Mouse (Mus musculus) liver, embryonic 11.5 days (tissue): ENCODE data around the gene Sirpa. TPM values are rescaled to one million over a fixed set of nuclear protein-coding genes. Genes with fewer than 3 reads are reported as not detected.
A peak's percentile ranks its signal among the peaks of the same experiment; 100 is the strongest.

Experiments used
- ATAC-seq: fragments of 200-750 bp; cut with Nextera tagmentation; replicated peaks from 2 replicates; pipeline ENCODE4 v1.8.0; 2017; ENCODE audit warnings: moderate number of reproducible peaks, mild to moderate bottlenecking, moderate TSS enrichment, moderate library complexity; ENCODE audit not compliant: low FRiP score
- DNase-seq: peaks from one replicate; pipeline ENCODE4 v3.0.0-alpha.2; 2017; ENCODE audit warnings: low spot score
- H3K27ac ChIP-seq: fragments of 300-500 bp; sonication (generic); 2 replicates; pipeline ENCODE4 v1.5.1; 2014; ENCODE audit warnings: mild to moderate bottlenecking, low read depth, low read length, control low read depth
- H3K27me3 ChIP-seq: fragments of 300-500 bp; sonication (generic); replicated peaks from 2 replicates; pipeline ENCODE4 v1.6.1; 2014; ENCODE audit warnings: low read length, mixed read lengths; ENCODE audit not compliant: control insufficient read depth, insufficient read depth
- H3K36me3 ChIP-seq: fragments of 300-500 bp; sonication (generic); 2 replicates; pipeline ENCODE4 v1.6.1; 2014; ENCODE audit warnings: mild to moderate bottlenecking, low read length, moderate library complexity, mixed read lengths; ENCODE audit not compliant: control insufficient read depth, insufficient read depth
- H3K4me1 ChIP-seq: fragments of 300-500 bp; sonication (generic); replicated peaks from 2 replicates; pipeline ENCODE4 v1.6.1; 2014; ENCODE audit warnings: low read length, mixed read lengths; ENCODE audit not compliant: control insufficient read depth, insufficient read depth
- H3K4me2 ChIP-seq: fragments of 300-500 bp; sonication (generic); 2 replicates; pipeline ENCODE4 v1.6.1; 2014; ENCODE audit warnings: mild to moderate bottlenecking, control low read depth, moderate library complexity
- H3K4me3 ChIP-seq: fragments of 300-500 bp; sonication (generic); 2 replicates; pipeline ENCODE4 v1.5.1; 2014; ENCODE audit warnings: low read depth, low read length, control low read depth
- H3K9ac ChIP-seq: fragments of 300-500 bp; sonication (generic); 2 replicates; pipeline ENCODE4 v1.6.1; 2014; ENCODE audit warnings: low read depth, low read length, control low read depth
- H3K9me3 ChIP-seq: fragments of 300-500 bp; sonication (generic); 2 replicates; pipeline ENCODE4 v1.6.1; 2016; ENCODE audit warnings: low read length, inconsistent platforms, mixed read lengths; ENCODE audit not compliant: control insufficient read depth
- WGBS: fragments of 180-500 bp; shearing (Covaris S2); extraction: QIAGEN DNeasy Blood & Tissue Kit; methylation state at CpG from one replicate; pipeline ENCODE4 v1.1.7; 2014; 5-methylcytosine and 5-hydroxymethylcytosine counted together
- polyA plus RNA-seq: library from polyadenylated mRNA; unstranded; fragments of >200 nt; fragmentation: Nextera tagmentation; extraction: Ambion mirVana; gene quantifications from 2 replicates; pipeline ENCODE4 v1.2.1, GENCODE M21; 2014

Sirpa gene
- polyA plus RNA-seq, 1 experiment from 2014 or later: 26.8 TPM

- Histone ChIP-seq H3K4me2 (no peak overlapping the region), H3K4me1 (no peaks in the 10 kb centered on the region; the same call in 1 of the 2 replicates), H3K27me3 (peaks cover 9% of the 10 kb centered on the region), H3K9ac (no peak overlapping the region), H3K9me3 (no peaks in the 10 kb centered on the region), H3K4me3 (no peak overlapping the region), H3K27ac (no peak overlapping the region), H3K36me3 (no peaks in the 10 kb centered on the region)
- no peak for DNase-seq
- ATAC-seq: no peak
- WGBS: 66% methylated on average over 9 of the region's 9 CpGs
These were observed 5.5 kb downstream of the Sirpa start for GRCm38 (mm10) chr2:129598094-129598493.

- DNase-seq (no peak), ATAC-seq (no peak)
- H3K4me2 ChIP-seq: no peak overlapping the region
- H3K27ac ChIP-seq: no peak overlapping the region
- peaks cover 2% of the 10 kb centered on the region; the same call in 1 of the 2 replicates for H3K4me1 ChIP-seq
- peaks cover under 1% of the 10 kb centered on the region; the same call in 1 of the 2 replicates for H3K27me3 ChIP-seq
- H3K4me3 ChIP-seq: no peak overlapping the region
- H3K9me3 ChIP-seq: no peaks in the 10 kb centered on the region
- no peaks in the 10 kb centered on the region for H3K36me3 ChIP-seq
- no peak overlapping the region for H3K9ac ChIP-seq
- WGBS: 74% methylated on average over 8 of the region's 8 CpGs
These were observed 6.8 kb downstream of the Sirpa start for GRCm38 (mm10) chr2:129599231-129600084.

GRCm38 (mm10) chr2:129601059-129601650 is 8.5 kb downstream of the Sirpa start:
- Histone ChIP-seq H3K27me3 (no peaks in the 10 kb centered on the region), H3K4me1 (0 out of 2 replicates have a peak, but pooled peaks cover 2% of the 10 kb centered on the region), H3K27ac (no peak overlapping the region), H3K4me2 (no peak overlapping the region), H3K9me3 (no peaks in the 10 kb centered on the region), H3K36me3 (no peaks in the 10 kb centered on the region), H3K4me3 (no peak overlapping the region), H3K9ac (no peak overlapping the region)
- 100% methylated on average over 1 of the region's 1 CpGs for WGBS
- DNase-seq (no peak), ATAC-seq (no peak)

GRCm38 (mm10) chr2:129601894-129602663 is 9.4 kb downstream of the Sirpa start:
- Histone ChIP-seq H3K4me2 (no peak overlapping the region), H3K4me3 (no peak overlapping the region), H3K27me3 (no peaks in the 10 kb centered on the region), H3K9ac (no peak overlapping the region), H3K4me1 (0 out of 2 replicates have a peak, but pooled peaks cover 2% of the 10 kb centered on the region), H3K27ac (no peak overlapping the region), H3K36me3 (no peaks in the 10 kb centered on the region), H3K9me3 (no peaks in the 10 kb centered on the region)
- no peak for ATAC-seq
- WGBS: 72% methylated on average over 10 of the region's 10 CpGs
- no peak for DNase-seq

GRCm38 (mm10) chr2:129602856-129603255 is 10.2 kb downstream of the Sirpa start:
- H3K27ac ChIP-seq: no peak overlapping the region
- no peak for ATAC-seq
- 0 out of 2 replicates have a peak, but pooled peaks cover 2% of the 10 kb centered on the region for H3K4me1 ChIP-seq
- no peaks in the 10 kb centered on the region for H3K9me3 ChIP-seq
- no peaks in the 10 kb centered on the region for H3K27me3 ChIP-seq
- H3K4me2 ChIP-seq: no peak overlapping the region
- no peak overlapping the region for H3K9ac ChIP-seq
- WGBS: 93% methylated on average over 7 of the region's 7 CpGs
- H3K36me3 ChIP-seq: no peaks in the 10 kb centered on the region
- no peak overlapping the region for H3K4me3 ChIP-seq
- DNase-seq: no peak

GRCm38 (mm10) chr2:129603536-129603935 is 10.9 kb downstream of the Sirpa start:
- H3K9me3 ChIP-seq: no peaks in the 10 kb centered on the region
- ATAC-seq (peak; percentile 77; the same call in 1 of the 2 replicates), DNase-seq (no peak)
- no peak overlapping the region for H3K4me3 ChIP-seq
- no peaks in the 10 kb centered on the region for H3K27me3 ChIP-seq
- WGBS: 84% methylated on average over 1 of the region's 1 CpGs
- no peak overlapping the region for H3K27ac ChIP-seq
- H3K9ac ChIP-seq: no peak overlapping the region
- H3K4me1 ChIP-seq: 0 out of 2 replicates have a peak, but pooled peaks cover 2% of the 10 kb centered on the region
- H3K4me2 ChIP-seq: no peak overlapping the region
- no peaks in the 10 kb centered on the region for H3K36me3 ChIP-seq

GRCm38 (mm10) chr2:129604032-129604431 is 11.4 kb downstream of the Sirpa start:
- H3K27ac ChIP-seq: no peak overlapping the region
- H3K9ac ChIP-seq: no peak overlapping the region
- no peaks in the 10 kb centered on the region for H3K27me3 ChIP-seq
- H3K4me3 ChIP-seq: no peak overlapping the region
- DNase-seq (no peak), ATAC-seq (no peak)
- WGBS: 57% methylated on average over 6 of the region's 6 CpGs
- no peaks in the 10 kb centered on the region for H3K36me3 ChIP-seq
- no peak overlapping the region for H3K4me2 ChIP-seq
- no peaks in the 10 kb centered on the region for H3K9me3 ChIP-seq
- 0 out of 2 replicates have a peak, but pooled peaks cover 2% of the 10 kb centered on the region for H3K4me1 ChIP-seq

GRCm38 (mm10) chr2:129605816-129606215 is 13.2 kb downstream of the Sirpa start:
- 72% methylated on average over 3 of the region's 3 CpGs for WGBS
- DNase-seq (no peak), ATAC-seq (no peak)
- H3K36me3 ChIP-seq: 0 out of 2 replicates have a peak, but pooled peaks cover 2% of the 10 kb centered on the region
- H3K4me1 ChIP-seq: 0 out of 2 replicates have a peak, but pooled peaks cover 2% of the 10 kb centered on the region
- no peak overlapping the region for H3K4me3 ChIP-seq
- no peak overlapping the region for H3K4me2 ChIP-seq
- no peaks in the 10 kb centered on the region for H3K27me3 ChIP-seq
- H3K9me3 ChIP-seq: no peaks in the 10 kb centered on the region
- no peak overlapping the region for H3K9ac ChIP-seq
- no peak overlapping the region for H3K27ac ChIP-seq
